Mouse (Mus musculus) layer of hippocampus, adult 18-20 months (tissue): ENCODE data around the gene Kcnh4. TPM values are rescaled to one million over a fixed set of nuclear protein-coding genes. Genes with fewer than 3 reads are reported as not detected.

ENCODE experiments used
- total RNA-seq, 2 experiments: library from RNA; stranded (reverse); gene quantifications; 2 replicates each; pipeline ENCODE4 v1.2.3; 2021

The Kcnh4 gene
- total RNA-seq, 2 experiments from 2014 or later, result 2.0 to 2.1 TPM

Other genes with a start within 250 kb of the Kcnh4 start
- 100 to 1,000 TPM; 118 to 124 TPM for gene Acly, start 231.9 kb downstream of the Kcnh4 start, total RNA-seq
- gene Ttc25, start 214.3 kb downstream of the Kcnh4 start, total RNA-seq, result 1 to 10 TPM in 1 of 2 experiments, under 1 TPM in 1; 0.96 to 1.1 TPM
- gene Cnp, start 185.0 kb downstream of the Kcnh4 start, total RNA-seq, result 100 to 1,000 TPM; 171 to 195 TPM
- 10 to 100 TPM; 10.8 to 11.1 TPM for gene Nkiras2, start 140.7 kb downstream of the Kcnh4 start, total RNA-seq
- gene Dnajc7, start 139.8 kb downstream of the Kcnh4 start, total RNA-seq, result 100 to 1,000 TPM; 223 to 252 TPM
- under 1 TPM in 1 of 2 experiments, not detected in 1; 0.37 TPM for gene Zfp385c, start 67.5 kb downstream of the Kcnh4 start, total RNA-seq
- gene Dhx58, start 55.7 kb downstream of the Kcnh4 start, total RNA-seq, result 1 to 10 TPM; 1.4 to 2.5 TPM
- 10 to 100 TPM; 53.9 to 58.0 TPM for gene Kat2a, start 47.5 kb downstream of the Kcnh4 start, total RNA-seq
- gene Hspb9, start 46.1 kb downstream of the Kcnh4 start, total RNA-seq, result not detected
- 100 to 1,000 TPM; 149 to 156 TPM for gene Rab5c, start 21.7 kb downstream of the Kcnh4 start, total RNA-seq
- gene Hcrt, start 3.0 kb upstream of the Kcnh4 start, total RNA-seq, result not detected
- 1 to 10 TPM; 4.4 to 7.0 TPM for gene Ghdc, start 11.0 kb upstream of the Kcnh4 start, total RNA-seq
- 10 to 100 TPM; 12.1 to 16.2 TPM for gene Stat5b, start 90.8 kb upstream of the Kcnh4 start, total RNA-seq
- 1 to 10 TPM; 1.1 to 1.8 TPM for gene Stat5a, start 99.4 kb upstream of the Kcnh4 start, total RNA-seq
- gene Stat3, start 179.6 kb upstream of the Kcnh4 start, total RNA-seq, result 10 to 100 TPM; 35.5 to 35.9 TPM
- 10 to 100 TPM; 15.8 to 16.0 TPM for gene Cavin1, start 210.9 kb upstream of the Kcnh4 start, total RNA-seq
- 100 to 1,000 TPM; 421 to 426 TPM for gene Atp6v0a1, start 249.5 kb upstream of the Kcnh4 start, total RNA-seq